Mouse (Mus musculus) forebrain, embryonic 13.5 days (tissue): ENCODE data around the gene Ctnnal1. TPM values are rescaled to one million over a fixed set of nuclear protein-coding genes. Genes with fewer than 3 reads are reported as not detected.

ENCODE experiments used
- ATAC-seq: fragments of 200-750 bp; cut with Nextera tagmentation; 2 replicates; pipeline ENCODE4 v1.8.0; 2017
- H3K27ac ChIP-seq: fragments of 300-500 bp; sonication (generic); 2 replicates; pipeline ENCODE4 v1.5.1; 2015; ENCODE audit warnings: inconsistent platforms, mild to moderate bottlenecking, moderate library complexity
- H3K27me3 ChIP-seq: fragments of 300-500 bp; sonication (generic); 2 replicates; pipeline ENCODE4 v1.6.1; 2015; ENCODE audit warnings: mild to moderate bottlenecking, inconsistent platforms
- H3K36me3 ChIP-seq: fragments of 300-500 bp; sonication (generic); 2 replicates; pipeline ENCODE4 v1.6.1; 2015; ENCODE audit warnings: mild to moderate bottlenecking, inconsistent platforms; ENCODE audit not compliant: poor library complexity, severe bottlenecking
- H3K4me1 ChIP-seq: fragments of 300-500 bp; sonication (generic); 2 replicates; pipeline ENCODE4 v1.6.1; 2015; ENCODE audit warnings: inconsistent platforms
- H3K4me2 ChIP-seq: fragments of 300-500 bp; sonication (generic); 2 replicates; pipeline ENCODE4 v1.6.1; 2015; ENCODE audit warnings: inconsistent platforms, mild to moderate bottlenecking, moderate library complexity
- H3K4me3 ChIP-seq: fragments of 300-500 bp; sonication (generic); 2 replicates; pipeline ENCODE4 v1.5.1; 2015; ENCODE audit warnings: mild to moderate bottlenecking, inconsistent platforms
- H3K9ac ChIP-seq: fragments of 300-500 bp; sonication (generic); 2 replicates; pipeline ENCODE4 v1.6.1; 2015; ENCODE audit warnings: mild to moderate bottlenecking, inconsistent platforms
- H3K9me3 ChIP-seq: fragments of 300-500 bp; sonication (generic); replicated peaks from 2 replicates; pipeline ENCODE4 v1.6.1; 2016; ENCODE audit warnings: inconsistent platforms
- WGBS: fragments of 180-500 bp; shearing (Covaris S2); methylation state at CpG from one replicate; pipeline ENCODE4 v1.1.7; 2015; 5-methylcytosine and 5-hydroxymethylcytosine counted together
- polyA plus RNA-seq: library from polyadenylated mRNA; unstranded; fragments of >200 nt; fragmentation: Nextera tagmentation; extraction: Ambion mirVana; gene quantifications from 2 replicates; pipeline ENCODE4 v1.2.1, GENCODE M21; 2015

The Ctnnal1 gene
- polyA plus RNA-seq, 1 experiment from 2014 or later = 16.5 TPM

- peaks cover 59% of the 10 kb centered on the region for H3K36me3 ChIP-seq
- H3K4me2 ChIP-seq = no peak overlapping the region
- H3K9ac ChIP-seq = no peak overlapping the region
- 62% methylated on average over 13 of the region's 13 CpGs for WGBS
- no peaks in the 10 kb centered on the region for H3K27me3 ChIP-seq
- no peak for ATAC-seq
- H3K4me1 ChIP-seq = peaks cover 11% of the 10 kb centered on the region
- H3K9me3 ChIP-seq = no peaks in the 10 kb centered on the region
- H3K27ac ChIP-seq = 0 out of 2 replicates have a peak overlapping the region, but pooled peaks have one; percentile 25
- H3K4me3 ChIP-seq = no peak overlapping the region
These were observed 33.9 kb downstream of the Ctnnal1 start for GRCm38 (mm10) chr4:56831013-56831609.

- Histone ChIP-seq H3K4me2 (no peak overlapping the region), H3K36me3 (peaks cover 50% of the 10 kb centered on the region), H3K27ac (peak overlapping the region; percentile 48; the same call in 1 of the 2 replicates), H3K4me3 (no peak overlapping the region), H3K9me3 (no peaks in the 10 kb centered on the region), H3K4me1 (peaks cover 11% of the 10 kb centered on the region), H3K9ac (peak overlapping the region; percentile 34; the same call in 1 of the 2 replicates), H3K27me3 (no peaks in the 10 kb centered on the region)
- peak; percentile 86 for ATAC-seq
- WGBS = 23% methylated on average over 7 of the region's 7 CpGs
These were observed 35.5 kb downstream of the Ctnnal1 start for GRCm38 (mm10) chr4:56829511-56829921.

DNA sequence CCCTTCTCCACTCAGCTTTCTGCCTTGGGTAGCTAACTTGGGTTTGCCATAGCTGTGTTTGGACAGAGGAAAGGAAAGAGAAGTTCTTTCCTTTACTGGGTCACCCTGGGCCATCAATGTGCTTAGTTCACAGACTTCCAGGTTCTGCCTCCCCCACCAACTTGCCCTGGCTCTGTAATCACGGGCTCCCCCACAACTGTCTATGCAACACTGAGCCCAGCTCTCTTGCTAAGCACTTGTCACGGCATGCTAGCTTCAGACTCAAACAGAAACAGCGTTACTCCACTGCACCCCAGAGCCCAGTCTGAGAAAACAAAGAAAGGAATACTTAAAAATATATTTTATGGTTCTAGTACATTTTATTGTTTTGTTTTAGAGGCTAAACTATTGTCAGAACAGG lies 36.1 kb downstream of the Ctnnal1 start:
- no peak overlapping the region for H3K4me2 ChIP-seq
- peaks cover 11% of the 10 kb centered on the region for H3K4me1 ChIP-seq
- H3K27me3 ChIP-seq = no peaks in the 10 kb centered on the region
- H3K27ac ChIP-seq = no peak overlapping the region
- no peak overlapping the region for H3K9ac ChIP-seq
- no peak for ATAC-seq
- WGBS = 67% methylated on average over 3 of the region's 3 CpGs
- no peaks in the 10 kb centered on the region for H3K9me3 ChIP-seq
- H3K36me3 ChIP-seq = peaks cover 50% of the 10 kb centered on the region
- no peak overlapping the region for H3K4me3 ChIP-seq

DNA sequence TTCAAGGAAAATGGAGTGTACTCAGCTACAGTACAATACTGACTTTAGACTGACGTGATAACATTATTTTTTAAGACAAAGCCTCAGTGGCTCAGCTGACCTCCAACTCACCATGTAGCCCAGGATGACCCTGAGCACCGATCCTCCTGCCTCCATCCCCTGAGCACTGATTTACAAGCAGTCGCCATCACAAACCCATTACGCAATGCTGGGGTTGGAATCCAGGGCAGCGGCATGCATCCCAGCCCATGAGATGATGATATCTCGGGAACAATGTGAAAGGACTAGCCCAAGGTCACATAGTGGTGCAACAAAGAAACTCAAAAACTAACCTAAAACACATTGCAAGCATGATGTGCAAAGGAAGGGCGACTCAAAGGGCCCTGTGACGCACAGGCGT lies 40.8 kb downstream of the Ctnnal1 start:
- no peak overlapping the region for H3K9ac ChIP-seq
- H3K9me3 ChIP-seq = no peaks in the 10 kb centered on the region
- ATAC-seq = no peak
- no peak overlapping the region for H3K4me2 ChIP-seq
- peaks cover 30% of the 10 kb centered on the region for H3K36me3 ChIP-seq
- H3K27ac ChIP-seq = no peak overlapping the region
- H3K27me3 ChIP-seq = no peaks in the 10 kb centered on the region
- peaks cover 2% of the 10 kb centered on the region; the same call in 1 of the 2 replicates for H3K4me1 ChIP-seq
- H3K4me3 ChIP-seq = no peak overlapping the region
- 89% methylated on average over 9 of the region's 9 CpGs for WGBS

- H3K4me3 ChIP-seq = no peak overlapping the region
- H3K27me3 ChIP-seq = no peaks in the 10 kb centered on the region
- no peak overlapping the region for H3K4me2 ChIP-seq
- H3K9ac ChIP-seq = no peak overlapping the region
- no peaks in the 10 kb centered on the region for H3K9me3 ChIP-seq
- peaks cover 17% of the 10 kb centered on the region for H3K36me3 ChIP-seq
- no peaks in the 10 kb centered on the region for H3K4me1 ChIP-seq
- no peak overlapping the region for H3K27ac ChIP-seq
- 0 out of 2 replicates have a peak, but pooled peaks have one; percentile 51 for ATAC-seq
These were observed 44.9 kb downstream of the Ctnnal1 start for GRCm38 (mm10) chr4:56820017-56820550.

GRCm38 (mm10) chr4:56815131-56815530 lies 49.9 kb downstream of the Ctnnal1 start:
- H3K4me2 ChIP-seq = no peak overlapping the region
- H3K9me3 ChIP-seq = no peaks in the 10 kb centered on the region
- no peak overlapping the region for H3K9ac ChIP-seq
- no peak for ATAC-seq
- peaks cover 27% of the 10 kb centered on the region for H3K36me3 ChIP-seq
- H3K27me3 ChIP-seq = no peaks in the 10 kb centered on the region
- no peaks in the 10 kb centered on the region for H3K4me1 ChIP-seq
- WGBS = 95% methylated on average over 8 of the region's 8 CpGs
- no peak overlapping the region for H3K4me3 ChIP-seq
- H3K27ac ChIP-seq = no peak overlapping the region

GRCm38 (mm10) chr4:56812096-56812495 lies 52.9 kb downstream of the Ctnnal1 start:
- no peaks in the 10 kb centered on the region for H3K9me3 ChIP-seq
- H3K27ac ChIP-seq = no peak overlapping the region
- no peak for ATAC-seq
- WGBS = 84% methylated on average over 4 of the region's 4 CpGs
- H3K9ac ChIP-seq = no peak overlapping the region
- H3K4me1 ChIP-seq = no peaks in the 10 kb centered on the region
- H3K4me3 ChIP-seq = no peak overlapping the region
- H3K36me3 ChIP-seq = peaks cover 40% of the 10 kb centered on the region
- no peak overlapping the region for H3K4me2 ChIP-seq
- no peaks in the 10 kb centered on the region for H3K27me3 ChIP-seq

DNA sequence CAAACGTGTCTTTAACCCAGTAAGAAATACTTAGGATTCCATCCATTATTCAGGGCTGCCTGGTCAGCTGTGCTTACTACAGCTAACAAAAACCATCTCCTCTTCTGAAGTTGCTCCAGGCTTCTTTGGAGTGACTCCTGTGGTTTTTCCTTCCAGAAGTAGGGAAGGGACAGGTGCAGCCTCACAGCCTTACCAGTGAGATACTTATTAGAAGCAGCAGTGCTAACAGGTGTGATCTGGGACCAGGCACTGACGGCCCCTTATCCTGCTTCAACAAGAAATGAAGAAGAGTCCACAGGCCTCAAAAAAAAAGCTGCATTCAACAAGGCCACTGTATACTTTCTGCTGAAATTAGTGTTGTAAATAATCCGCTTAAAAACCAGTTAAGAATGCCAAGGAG lies 53.3 kb downstream of the Ctnnal1 start:
- no peak overlapping the region for H3K27ac ChIP-seq
- H3K36me3 ChIP-seq = peaks cover 45% of the 10 kb centered on the region
- WGBS = 64% methylated on average over 3 of the region's 3 CpGs

GRCm38 (mm10) chr4:56809050-56809449 lies 55.9 kb downstream of the Ctnnal1 start:
- H3K9me3 ChIP-seq = no peaks in the 10 kb centered on the region
- H3K4me3 ChIP-seq = no peak overlapping the region
- peaks cover 46% of the 10 kb centered on the region for H3K36me3 ChIP-seq
- WGBS = 84% methylated on average over 4 of the region's 4 CpGs
- no peak overlapping the region for H3K27ac ChIP-seq
- no peaks in the 10 kb centered on the region for H3K27me3 ChIP-seq
- H3K9ac ChIP-seq = no peak overlapping the region
- no peak for ATAC-seq
- 0 out of 2 replicates have a peak, but pooled peaks cover under 1% of the 10 kb centered on the region for H3K4me1 ChIP-seq
- no peak overlapping the region for H3K4me2 ChIP-seq

More for the DNA sequence above, 53.3 kb downstream of the Ctnnal1 start:
- Histone ChIP-seq H3K4me1 (no peaks in the 10 kb centered on the region), H3K4me2 (no peak overlapping the region), H3K9me3 (no peaks in the 10 kb centered on the region), H3K27me3 (no peaks in the 10 kb centered on the region), H3K4me3 (no peak overlapping the region), H3K9ac (no peak overlapping the region)
- ATAC-seq = no peak

DNA sequence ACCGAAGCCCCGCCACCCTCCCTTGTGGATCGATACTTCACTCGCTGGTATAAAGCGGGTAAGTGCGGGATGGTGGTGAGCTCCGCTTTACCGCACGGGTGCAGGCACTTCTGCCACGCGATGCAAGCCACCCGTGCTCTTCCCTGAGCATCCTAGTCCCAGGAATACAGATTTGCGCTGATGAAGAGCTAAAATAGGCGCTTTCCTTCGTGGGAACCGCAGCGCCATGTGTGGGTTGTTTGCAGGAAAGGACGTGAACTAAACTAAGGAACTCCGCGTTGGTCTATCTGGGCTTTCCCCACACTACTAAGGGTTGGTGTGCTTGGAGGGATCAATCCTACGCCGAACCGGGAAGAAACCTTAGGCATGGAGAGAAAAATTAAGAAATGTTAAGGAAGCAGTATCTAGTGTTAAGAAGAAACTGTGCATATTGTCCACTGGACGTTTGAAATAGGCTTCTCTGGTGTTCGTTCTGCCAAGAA lies 62.3 kb downstream of the Ctnnal1 start:
- peak overlapping the region; percentile 89 for H3K4me3 ChIP-seq
- H3K9me3 ChIP-seq = no peaks in the 10 kb centered on the region
- no peak for ATAC-seq
- peak overlapping the region; percentile 89 for H3K9ac ChIP-seq
- H3K4me1 ChIP-seq = peaks cover 28% of the 10 kb centered on the region
- peaks cover 48% of the 10 kb centered on the region for H3K36me3 ChIP-seq
- peak overlapping the region; percentile 67 for H3K27ac ChIP-seq
- WGBS = 1% methylated on average over 25 of the region's 25 CpGs
- peak overlapping the region; percentile 75 for H3K4me2 ChIP-seq
- no peaks in the 10 kb centered on the region for H3K27me3 ChIP-seq

DNA sequence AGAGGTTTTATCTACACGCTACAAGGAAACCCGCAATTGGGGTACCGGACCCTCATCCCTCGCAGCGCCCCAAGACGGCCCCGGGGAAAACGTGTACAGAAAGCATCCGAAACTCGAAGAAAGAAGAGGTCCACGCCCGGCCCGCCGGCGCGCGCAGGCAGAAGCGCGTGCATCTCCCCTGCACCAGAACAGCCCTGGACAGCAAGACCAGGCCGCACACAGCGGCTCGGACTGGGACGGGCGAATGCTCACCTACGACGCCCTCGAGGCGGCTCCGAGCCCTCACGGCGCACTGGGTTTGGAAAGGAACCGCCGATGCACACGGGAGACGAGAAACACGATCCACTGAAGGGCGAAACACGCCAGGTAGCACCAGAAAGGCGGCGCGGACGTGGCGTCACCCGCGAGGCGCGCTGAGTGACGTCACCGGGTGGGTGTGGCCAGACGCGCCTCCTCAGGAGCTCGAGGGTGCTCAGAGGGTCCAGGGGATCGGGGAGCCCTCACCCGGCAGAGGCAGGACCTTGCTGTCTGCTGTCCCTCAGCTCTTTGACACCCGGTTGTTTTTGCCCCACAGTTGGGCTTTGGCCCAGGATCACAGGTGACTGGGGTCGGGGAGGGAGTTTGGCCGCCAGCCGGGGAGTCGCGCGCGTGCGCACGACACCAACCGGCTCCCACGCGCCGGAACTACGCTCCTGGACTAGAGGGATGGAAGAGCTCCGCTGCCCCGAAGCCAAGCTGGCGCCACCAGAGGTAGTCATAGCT lies 62.9 kb downstream of the Ctnnal1 start, which contains the start of the genes Elp1 and Fam206a:
Gene Elp1, minus strand, starts transcription at position 425 of the 762 bp plus-strand sequence.
Gene Fam206a, plus strand, starts transcription at position 439 of the 762 bp plus-strand sequence.
- Histone ChIP-seq H3K27me3 (no peaks in the 10 kb centered on the region), H3K36me3 (peaks cover 48% of the 10 kb centered on the region), H3K4me3 (peak within 1 kb of the TSS; percentile 89), H3K4me2 (peak within 1 kb of the TSS; percentile 75), H3K9me3 (no peaks in the 10 kb centered on the region), H3K4me1 (peaks cover 28% of the 10 kb centered on the region), H3K27ac (peak within 1 kb of the TSS; percentile 67), H3K9ac (peak within 1 kb of the TSS; percentile 89)
- WGBS = under 1% methylated on average over 72 of the region's 72 CpGs
- ATAC-seq = peak; percentile 98

DNA sequence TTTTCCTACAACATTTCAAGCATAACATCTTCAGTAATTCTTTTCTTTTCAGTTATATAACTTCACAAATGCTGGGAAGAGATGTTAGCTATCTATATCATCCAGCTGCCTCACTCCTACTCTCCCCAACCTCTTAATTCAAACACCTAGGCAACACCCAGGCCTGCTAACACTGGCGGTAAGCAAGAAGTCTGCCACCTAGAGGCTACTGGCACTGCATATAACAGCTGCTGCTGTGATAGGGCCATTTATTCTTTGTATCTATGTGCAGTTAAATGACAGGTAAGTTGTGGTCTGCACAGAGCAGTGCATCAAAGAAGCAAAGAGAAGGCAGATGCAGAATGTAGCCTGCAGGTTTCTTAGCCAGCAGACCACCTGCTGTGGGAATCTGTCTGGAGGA lies 73.6 kb downstream of the Ctnnal1 start:
- 0 out of 2 replicates have a peak, but pooled peaks have one; percentile 50 for ATAC-seq
- no peaks in the 10 kb centered on the region for H3K27me3 ChIP-seq
- H3K27ac ChIP-seq = no peak overlapping the region
- peaks cover 93% of the 10 kb centered on the region for H3K36me3 ChIP-seq
- no peak overlapping the region for H3K9ac ChIP-seq
- H3K4me3 ChIP-seq = no peak overlapping the region
- WGBS = 36% methylated on average over 1 of the region's 1 CpGs
- H3K9me3 ChIP-seq = no peaks in the 10 kb centered on the region
- no peaks in the 10 kb centered on the region for H3K4me1 ChIP-seq
- H3K4me2 ChIP-seq = no peak overlapping the region
